Mouse (Mus musculus) liver, adult 2 months (tissue): ENCODE data around the gene Itgb3. TPM values are rescaled to one million over a fixed set of nuclear protein-coding genes. Genes with fewer than 3 reads are reported as not detected.

Experiments used
- DNase-seq: peaks from one replicate; pipeline ENCODE4 v3.0.0-alpha.2; 2011; ENCODE audit warnings: low read depth, low spot score; ENCODE audit errors: extremely low read depth
- H3K27ac ChIP-seq: fragments of 200-500 bp; replicated peaks from 2 replicates; pipeline ENCODE4 v1.5.1; 2012; ENCODE audit warnings: low read depth, mild to moderate bottlenecking, control low read depth, inconsistent platforms, low read length; ENCODE audit not compliant: insufficient read depth
- H3K27me3 ChIP-seq: fragments of 200-500 bp; 2 replicates; pipeline ENCODE4 v1.6.1; 2012; ENCODE audit warnings: mild to moderate bottlenecking, moderate library complexity, low read length, inconsistent platforms; ENCODE audit not compliant: control insufficient read depth, insufficient read depth
- H3K36me3 ChIP-seq: fragments of 200-500 bp; 2 replicates; pipeline ENCODE4 v1.6.1; 2012; ENCODE audit warnings: low read length, inconsistent platforms; ENCODE audit not compliant: control insufficient read depth, insufficient read depth
- H3K4me1 ChIP-seq: fragments of 200-500 bp; 2 replicates; pipeline ENCODE4 v1.6.1; 2011; ENCODE audit warnings: low read length; ENCODE audit not compliant: control insufficient read depth, insufficient read depth
- H3K4me3 ChIP-seq: fragments of 200-500 bp; 2 replicates; pipeline ENCODE4 v1.5.1; 2011; ENCODE audit warnings: low read depth, mild to moderate bottlenecking, control low read depth, low read length, moderate library complexity; ENCODE audit not compliant: insufficient read depth
- H3K79me2 ChIP-seq: fragments of 200-500 bp; 2 replicates; pipeline ENCODE4 v1.6.1; 2012; ENCODE audit warnings: inconsistent platforms, mild to moderate bottlenecking, low read length, moderate library complexity; ENCODE audit not compliant: control insufficient read depth, insufficient read depth
- H3K9ac ChIP-seq: fragments of 200-500 bp; 2 replicates; pipeline ENCODE4 v1.6.1; 2012; ENCODE audit warnings: low read depth, mild to moderate bottlenecking, control low read depth, inconsistent platforms, low read length
- CTCF ChIP-seq: fragments of 200-500 bp; IDR thresholded peaks from 2 replicates; pipeline ENCODE4 v1.5.1; 2011; ENCODE audit warnings: low read depth, low read length, control low read depth
- POLR2A ChIP-seq: fragments of 200-500 bp; IDR thresholded peaks from 2 replicates; pipeline ENCODE4 v1.6.1; 2011; ENCODE audit warnings: low read length, control low read depth; ENCODE audit not compliant: insufficient read depth; ENCODE audit errors: extremely low read depth
- WGBS: fragments of 180-500 bp; shearing (Covaris S2); methylation state at CpG from one replicate; pipeline ENCODE4 v1.1.7; 2018; 5-methylcytosine and 5-hydroxymethylcytosine counted together
- polyA plus RNA-seq: library from polyadenylated mRNA; depleted of rRNA; stranded (reverse); fragments of >200 nt; gene quantifications from 2 replicates; pipeline ENCODE4 v1.2.3, GENCODE M21; 2012
- total RNA-seq: library from RNA; depleted of rRNA; stranded (reverse); fragments of >200 nt; gene quantifications from 2 replicates; pipeline ENCODE4 v1.2.3, GENCODE M21; 2014

Gene Itgb3
- total and polyA plus RNA-seq, 2 experiments: 1.5 to 2.1 TPM

DNA sequence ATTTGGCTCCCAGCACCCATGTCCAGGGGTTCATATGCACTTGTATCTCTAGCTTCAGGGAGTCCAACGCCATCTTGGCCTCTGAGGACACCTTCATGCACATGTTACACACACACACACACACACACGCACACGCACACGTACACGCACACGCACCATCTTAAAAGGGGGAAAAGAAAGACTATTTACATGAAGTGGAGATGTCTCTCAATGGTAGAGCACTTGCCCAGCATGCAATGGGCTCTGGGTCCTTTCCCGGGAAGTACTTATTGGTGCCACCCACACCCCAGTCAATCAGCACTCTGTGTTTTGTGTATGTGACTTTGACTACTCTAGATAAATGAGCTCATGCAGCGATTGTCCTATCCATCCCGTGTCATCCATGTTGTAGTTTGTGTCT lies 19.9 kb upstream of the Itgb3 start:
- 94% methylated on average over 9 of the region's 9 CpGs for WGBS
- Histone ChIP-seq H3K27me3 (no peaks in the 10 kb centered on the region), H3K79me2 (no peaks in the 10 kb centered on the region), H3K4me1 (no peaks in the 10 kb centered on the region), H3K4me3 (no peak overlapping the region), H3K27ac (no peak overlapping the region), H3K9ac (no peak overlapping the region), H3K36me3 (no peaks in the 10 kb centered on the region)
- TF ChIP-seq CTCF (no peak), POLR2A (no peak)
- no peak for DNase-seq

GRCm38 (mm10) chr11:104588513-104588912 lies 19.3 kb upstream of the Itgb3 start:
- no peak overlapping the region for H3K4me3 ChIP-seq
- TF ChIP-seq POLR2A (no peak), CTCF (no peak)
- H3K27ac ChIP-seq: no peak overlapping the region
- 85% methylated on average over 2 of the region's 2 CpGs for WGBS
- no peaks in the 10 kb centered on the region for H3K4me1 ChIP-seq
- H3K79me2 ChIP-seq: no peaks in the 10 kb centered on the region
- no peaks in the 10 kb centered on the region for H3K36me3 ChIP-seq
- H3K27me3 ChIP-seq: no peaks in the 10 kb centered on the region
- H3K9ac ChIP-seq: no peak overlapping the region
- no peak for DNase-seq

DNA sequence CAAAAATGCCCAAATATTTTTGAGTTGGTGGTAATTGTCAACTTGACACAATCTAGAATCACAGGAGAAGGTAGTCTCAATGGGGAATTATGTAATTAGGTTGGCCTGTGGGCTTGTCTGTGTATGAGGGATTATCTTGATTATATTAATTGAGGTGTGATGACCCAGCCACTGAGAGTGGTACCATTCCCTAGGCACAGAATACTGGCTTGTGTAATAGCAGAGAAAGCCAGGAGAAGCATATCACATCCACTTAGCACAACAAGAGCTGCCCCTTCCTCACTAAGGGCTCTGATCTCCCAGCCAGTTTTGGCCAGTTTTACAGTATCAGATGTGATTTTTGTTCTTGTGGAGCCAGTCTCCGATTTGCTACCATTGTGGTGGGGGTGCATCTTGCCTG lies 18.2 kb upstream of the Itgb3 start:
- Histone ChIP-seq H3K9ac (no peak overlapping the region), H3K36me3 (no peaks in the 10 kb centered on the region), H3K4me1 (no peaks in the 10 kb centered on the region), H3K27me3 (no peaks in the 10 kb centered on the region), H3K79me2 (no peaks in the 10 kb centered on the region), H3K4me3 (no peak overlapping the region), H3K27ac (no peak overlapping the region)
- TF ChIP-seq POLR2A: no peak
- no peak for TF ChIP-seq CTCF
- DNase-seq: no peak
- 82% methylated on average over 1 of the region's 1 CpGs for WGBS

DNA sequence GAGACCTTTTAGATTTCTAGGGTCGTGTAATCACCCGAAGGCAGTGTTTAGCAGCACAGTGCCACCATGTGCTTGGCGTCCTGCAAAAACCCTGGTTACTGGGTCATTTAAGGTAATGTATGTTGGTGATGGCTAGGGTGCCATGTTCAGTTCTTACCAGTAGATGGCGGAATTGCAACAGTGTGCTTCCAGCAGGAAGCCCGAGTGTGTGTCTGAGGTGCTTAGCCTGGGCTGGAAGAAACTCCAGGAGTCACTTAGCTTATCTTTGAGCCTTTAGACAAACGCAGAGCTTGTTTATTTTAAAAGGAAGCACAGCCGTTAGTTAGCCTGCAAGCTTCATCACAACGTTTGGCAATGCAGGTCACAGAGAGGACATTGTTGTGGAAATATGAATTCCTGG lies 17.7 kb upstream of the Itgb3 start:
- no peaks in the 10 kb centered on the region for H3K27me3 ChIP-seq
- H3K4me1 ChIP-seq: no peaks in the 10 kb centered on the region
- TF ChIP-seq POLR2A: no peak
- TF ChIP-seq CTCF: peak; percentile 81
- H3K79me2 ChIP-seq: no peaks in the 10 kb centered on the region
- no peak overlapping the region for H3K9ac ChIP-seq
- H3K27ac ChIP-seq: no peak overlapping the region
- H3K4me3 ChIP-seq: no peak overlapping the region
- 2% methylated on average over 8 of the region's 8 CpGs for WGBS
- no peaks in the 10 kb centered on the region for H3K36me3 ChIP-seq
- DNase-seq: peak; percentile 63

DNA sequence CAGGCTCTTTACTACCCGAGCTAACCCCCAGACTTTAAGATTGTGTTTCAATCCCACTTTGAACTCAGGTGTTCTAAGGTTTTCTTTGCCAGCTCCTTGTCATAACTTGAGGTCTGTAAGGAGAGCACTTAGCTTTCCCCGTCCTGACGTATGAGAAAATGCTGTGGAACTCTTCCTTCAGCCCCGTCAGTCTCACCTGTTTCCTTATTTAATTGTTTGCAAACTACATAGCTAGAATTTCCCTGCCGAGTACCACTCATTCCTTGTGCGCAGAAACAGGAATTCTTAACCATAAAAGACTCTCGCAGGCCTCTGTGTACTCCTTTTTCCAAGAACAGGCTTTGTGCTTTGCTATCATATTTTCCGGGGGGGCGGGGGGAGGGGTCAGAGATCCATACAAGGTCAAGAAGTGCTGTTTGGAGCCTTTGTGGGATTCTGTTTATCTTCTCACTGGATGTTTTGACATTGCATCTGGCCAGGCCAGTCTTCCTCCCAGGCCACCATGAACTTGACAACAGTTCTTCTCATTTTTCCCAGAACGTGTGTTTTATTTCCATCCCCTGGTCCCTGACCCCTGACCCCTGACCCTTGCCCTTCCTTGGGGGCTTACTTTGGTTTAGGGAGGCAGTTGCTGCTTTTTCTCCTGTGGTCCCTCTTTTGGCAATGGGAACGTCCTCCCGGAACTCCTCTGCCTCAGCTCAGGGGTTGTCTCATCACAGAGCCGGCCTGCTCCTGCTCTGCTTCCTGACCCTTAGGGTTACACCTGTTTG lies 15.5 kb upstream of the Itgb3 start:
- Histone ChIP-seq H3K9ac (no peak overlapping the region), H3K4me3 (no peak overlapping the region), H3K79me2 (no peaks in the 10 kb centered on the region), H3K36me3 (no peaks in the 10 kb centered on the region), H3K27ac (peak overlapping the region; percentile 27; the same call in 1 of the 2 replicates), H3K4me1 (no peaks in the 10 kb centered on the region; the same call in 1 of the 2 replicates), H3K27me3 (no peaks in the 10 kb centered on the region)
- 66% methylated on average over 13 of the region's 13 CpGs for WGBS
- TF ChIP-seq POLR2A (no peak), CTCF (no peak)
- peak; percentile 16 for DNase-seq

- WGBS: 63% methylated on average over 10 of the region's 10 CpGs
- no peak for TF ChIP-seq CTCF
- no peak for TF ChIP-seq POLR2A
- Histone ChIP-seq H3K4me1 (no peaks in the 10 kb centered on the region; the same call in 1 of the 2 replicates), H3K4me3 (no peak overlapping the region), H3K36me3 (no peaks in the 10 kb centered on the region), H3K27ac (no peak overlapping the region), H3K79me2 (no peaks in the 10 kb centered on the region), H3K9ac (no peak overlapping the region), H3K27me3 (no peaks in the 10 kb centered on the region; the same call in 1 of the 2 replicates)
- DNase-seq: no peak
Observed at GRCm38 (mm10) chr11:104596365-104596764, 11.4 kb upstream of the Itgb3 start.
